Mouse (Mus musculus) small intestine, adult 2 months (tissue): ENCODE results near the gene Trappc2l.

Experiments
- CTCF ChIP-seq: fragments of 200-500 bp; IDR thresholded peaks from 2 replicates; pipeline ENCODE4 v1.5.1; 2012; ENCODE audit warnings: low read depth, mild to moderate bottlenecking, control low read depth, inconsistent platforms, low read length, moderate library complexity, mixed read lengths; ENCODE audit not compliant: insufficient replicate concordance, insufficient read length; ENCODE audit errors: extremely low read depth
- POLR2A ChIP-seq: fragments of 200-500 bp; IDR thresholded peaks from 2 replicates; pipeline ENCODE4 v1.6.1; 2012; ENCODE audit warnings: low read depth, mild to moderate bottlenecking, control low read depth, inconsistent platforms, low read length, moderate library complexity

GRCm38 (mm10) chr8:122564363-122565352, 46.8 kb upstream of the Trappc2l start:
- TF ChIP-seq POLR2A (no peak), CTCF (no peak)
